Mouse (Mus musculus) brain, embryonic 14.5 days (tissue): Measurements from ENCODE around the gene Ube2i.

Experiments used
- CTCF ChIP-seq: fragments of 200-500 bp; IDR thresholded peaks from 2 replicates; pipeline ENCODE4 v1.5.1; 2012; ENCODE audit warnings: inconsistent platforms, mild to moderate bottlenecking, moderate library complexity, borderline replicate concordance; ENCODE audit not compliant: insufficient read depth, insufficient read length; ENCODE audit errors: extremely low read depth
- POLR2A ChIP-seq: fragments of 200-500 bp; IDR thresholded peaks from 2 replicates; pipeline ENCODE4 v1.6.1; 2012; ENCODE audit warnings: mild to moderate bottlenecking, inconsistent platforms, borderline replicate concordance; ENCODE audit not compliant: poor library complexity, insufficient read depth, insufficient read length, severe bottlenecking; ENCODE audit errors: extremely low read depth

- no peak for TF ChIP-seq CTCF
- no peak for TF ChIP-seq POLR2A
These were observed 21.8 kb downstream of the Ube2i start for GRCm38 (mm10) chr17:25252643-25253042.
